Mouse (Mus musculus) hindbrain, embryonic 15.5 days (tissue): ENCODE measurements around the gene Tnfrsf18. TPM values are rescaled to one million over a fixed set of nuclear protein-coding genes. Genes with fewer than 3 reads are reported as not detected.
A peak's percentile ranks its signal among the peaks of the same experiment; 100 is the strongest.

Experiments used
- ATAC-seq: fragments of 200-750 bp; cut with Nextera tagmentation; 2 replicates; pipeline ENCODE4 v1.8.0; 2017; ENCODE audit warnings: low read depth, moderate number of reproducible peaks, moderate TSS enrichment; ENCODE audit not compliant: low FRiP score
- H3K27ac ChIP-seq: fragments of 300-500 bp; sonication (generic); replicated peaks from 2 replicates; pipeline ENCODE4 v1.5.1; 2015; ENCODE audit warnings: mild to moderate bottlenecking, inconsistent platforms
- H3K27me3 ChIP-seq: fragments of 300-500 bp; sonication (generic); 2 replicates; pipeline ENCODE4 v1.6.1; 2015; ENCODE audit warnings: control low read depth, inconsistent platforms
- H3K36me3 ChIP-seq: fragments of 300-500 bp; sonication (generic); 2 replicates; pipeline ENCODE4 v1.6.1; 2015; ENCODE audit warnings: control low read depth, inconsistent platforms
- H3K4me1 ChIP-seq: fragments of 300-500 bp; sonication (generic); replicated peaks from 2 replicates; pipeline ENCODE4 v1.6.1; 2015; ENCODE audit warnings: control low read depth, inconsistent platforms
- H3K4me2 ChIP-seq: fragments of 300-500 bp; sonication (generic); 2 replicates; pipeline ENCODE4 v1.6.1; 2015; ENCODE audit warnings: moderate library complexity, mild to moderate bottlenecking, inconsistent platforms
- H3K4me3 ChIP-seq: fragments of 300-500 bp; sonication (generic); 2 replicates; pipeline ENCODE4 v1.5.1; 2015; ENCODE audit warnings: mild to moderate bottlenecking, inconsistent platforms
- H3K9ac ChIP-seq: fragments of 300-500 bp; sonication (generic); 2 replicates; pipeline ENCODE4 v1.6.1; 2015; ENCODE audit warnings: inconsistent platforms
- H3K9me3 ChIP-seq: fragments of 300-500 bp; sonication (generic); 2 replicates; pipeline ENCODE4 v1.6.1; 2016; ENCODE audit warnings: control low read depth, inconsistent platforms
- WGBS: fragments of 180-500 bp; shearing (Covaris S2); methylation state at CpG from one replicate; pipeline ENCODE4 v1.1.7; 2015; 5-methylcytosine and 5-hydroxymethylcytosine counted together
- polyA plus RNA-seq: library from polyadenylated mRNA; unstranded; fragments of >200 nt; fragmentation: Nextera tagmentation; extraction: Ambion mirVana; gene quantifications from 2 replicates; pipeline ENCODE4 v1.2.1, GENCODE M21; 2015

Gene Tnfrsf18
- 1.9 and 2.1 TPM in 2 replicates for polyA plus RNA-seq

GRCm38 (mm10) chr4:156026013-156026412, at the start of gene Tnfrsf18:
TSS of gene Tnfrsf18 (plus strand) at chr4:156026164.
- H3K27me3 ChIP-seq, result no peaks in the 10 kb centered on the region
- 66% methylated on average over 4 of the region's 4 CpGs for WGBS
- H3K4me2 ChIP-seq, result no peak within 1 kb of the TSS
- no peak within 1 kb of the TSS for H3K27ac ChIP-seq
- peaks cover 20% of the 10 kb centered on the region for H3K36me3 ChIP-seq
- no peaks in the 10 kb centered on the region for H3K9me3 ChIP-seq
- H3K9ac ChIP-seq, result no peak within 1 kb of the TSS
- H3K4me1 ChIP-seq, result peaks cover 11% of the 10 kb centered on the region
- ATAC-seq, result no peak
- H3K4me3 ChIP-seq, result no peak within 1 kb of the TSS

GRCm38 (mm10) chr4:155981436-155982082, 44.4 kb upstream of the Tnfrsf18 start:
- no peaks in the 10 kb centered on the region for H3K9me3 ChIP-seq
- H3K27ac ChIP-seq, result no peak overlapping the region
- H3K27me3 ChIP-seq, result no peaks in the 10 kb centered on the region
- no peak overlapping the region for H3K4me2 ChIP-seq
- no peaks in the 10 kb centered on the region for H3K36me3 ChIP-seq
- ATAC-seq, result no peak
- no peaks in the 10 kb centered on the region for H3K4me1 ChIP-seq
- 84% methylated on average over 12 of the region's 12 CpGs for WGBS
- no peak overlapping the region for H3K4me3 ChIP-seq
- no peak overlapping the region for H3K9ac ChIP-seq

- 9% methylated on average over 2 of the region's 2 CpGs for WGBS
- Histone ChIP-seq H3K9ac (no peak overlapping the region), H3K27ac (no peak overlapping the region), H3K4me2 (no peak overlapping the region), H3K4me1 (no peaks in the 10 kb centered on the region), H3K36me3 (no peaks in the 10 kb centered on the region), H3K9me3 (no peaks in the 10 kb centered on the region), H3K4me3 (no peak overlapping the region), H3K27me3 (no peaks in the 10 kb centered on the region)
- ATAC-seq, result no peak
These were observed 42.2 kb upstream of the Tnfrsf18 start for GRCm38 (mm10) chr4:155983788-155984187.

GRCm38 (mm10) chr4:155991211-155991907, 34.6 kb upstream of the Tnfrsf18 start:
- peak; percentile 13; the same call in 1 of the 2 replicates for ATAC-seq
- Histone ChIP-seq H3K9ac (peak overlapping the region; percentile 79), H3K4me1 (peaks cover 40% of the 10 kb centered on the region), H3K9me3 (no peaks in the 10 kb centered on the region), H3K27ac (peak overlapping the region; percentile 96), H3K36me3 (no peaks in the 10 kb centered on the region), H3K4me3 (peak overlapping the region; percentile 80), H3K4me2 (peak overlapping the region; percentile 98), H3K27me3 (no peaks in the 10 kb centered on the region)
- WGBS, result 87% methylated on average over 22 of the region's 22 CpGs

GRCm38 (mm10) chr4:155991908-155992230, 34.1 kb upstream of the Tnfrsf18 start:
- H3K4me3 ChIP-seq, result peak overlapping the region; percentile 80
- WGBS, result 23% methylated on average over 37 of the region's 37 CpGs
- H3K9ac ChIP-seq, result peak overlapping the region; percentile 79
- peak overlapping the region; percentile 96 for H3K27ac ChIP-seq
- peak overlapping the region; percentile 98 for H3K4me2 ChIP-seq
- no peaks in the 10 kb centered on the region for H3K9me3 ChIP-seq
- H3K27me3 ChIP-seq, result no peaks in the 10 kb centered on the region
- ATAC-seq, result peak; percentile 33
- no peaks in the 10 kb centered on the region for H3K36me3 ChIP-seq
- H3K4me1 ChIP-seq, result peaks cover 40% of the 10 kb centered on the region

- Histone ChIP-seq H3K27me3 (no peaks in the 10 kb centered on the region), H3K4me2 (peak within 1 kb of the TSS; percentile 98), H3K4me1 (peaks cover 40% of the 10 kb centered on the region), H3K9me3 (no peaks in the 10 kb centered on the region), H3K4me3 (peak within 1 kb of the TSS; percentile 80), H3K9ac (peak within 1 kb of the TSS; percentile 79), H3K36me3 (0 out of 2 replicates have a peak, but pooled peaks cover 3% of the 10 kb centered on the region), H3K27ac (peak within 1 kb of the TSS; percentile 96)
- WGBS, result under 1% methylated on average over 99 of the region's 99 CpGs
- ATAC-seq, result peak; percentile 85
These were observed 33.6 kb upstream of the Tnfrsf18 start, which contains the start of the genes B3galt6 and Sdf4 for GRCm38 (mm10) chr4:155992241-155992905. TSS of gene B3galt6 (minus strand) at chr4:155992649. TSS of gene Sdf4 (plus strand) at chr4:155992872.

GRCm38 (mm10) chr4:155992906-155993547, 32.9 kb upstream of the Tnfrsf18 start:
- peaks cover 9% of the 10 kb centered on the region; the same call in 1 of the 2 replicates for H3K36me3 ChIP-seq
- H3K4me3 ChIP-seq, result peak overlapping the region; percentile 80
- under 1% methylated on average over 69 of the region's 70 CpGs for WGBS
- H3K27me3 ChIP-seq, result no peaks in the 10 kb centered on the region
- H3K9me3 ChIP-seq, result no peaks in the 10 kb centered on the region
- peak overlapping the region; percentile 96 for H3K27ac ChIP-seq
- H3K4me2 ChIP-seq, result peak overlapping the region; percentile 80
- peak; percentile 87 for ATAC-seq
- peaks cover 40% of the 10 kb centered on the region for H3K4me1 ChIP-seq
- H3K9ac ChIP-seq, result peak overlapping the region; percentile 77

GRCm38 (mm10) chr4:155993606-155994005, 32.4 kb upstream of the Tnfrsf18 start:
- Histone ChIP-seq H3K27ac (peak overlapping the region; percentile 96), H3K9me3 (no peaks in the 10 kb centered on the region), H3K4me1 (peaks cover 40% of the 10 kb centered on the region), H3K27me3 (no peaks in the 10 kb centered on the region), H3K4me2 (peak overlapping the region; percentile 80), H3K9ac (peak overlapping the region; percentile 77), H3K36me3 (peaks cover 10% of the 10 kb centered on the region), H3K4me3 (peak overlapping the region; percentile 80)
- 6% methylated on average over 15 of the region's 15 CpGs for WGBS
- ATAC-seq, result no peak

- Histone ChIP-seq H3K9me3 (no peaks in the 10 kb centered on the region), H3K9ac (no peak overlapping the region), H3K4me3 (no peak overlapping the region), H3K4me1 (no peaks in the 10 kb centered on the region), H3K27ac (no peak overlapping the region), H3K36me3 (peaks cover 82% of the 10 kb centered on the region), H3K4me2 (no peak overlapping the region), H3K27me3 (no peaks in the 10 kb centered on the region)
- ATAC-seq, result no peak
- WGBS, result 96% methylated on average over 3 of the region's 3 CpGs
These were observed 21.9 kb upstream of the Tnfrsf18 start for GRCm38 (mm10) chr4:156004109-156004508.

- H3K27me3 ChIP-seq, result no peaks in the 10 kb centered on the region
These were observed 17.6 kb upstream of the Tnfrsf18 start for GRCm38 (mm10) chr4:156008369-156008768.

GRCm38 (mm10) chr4:156013637-156014036, 12.3 kb upstream of the Tnfrsf18 start, which contains the start of gene Tnfrsf4:
TSS of gene Tnfrsf4 (plus strand) at chr4:156013843.
- no peaks in the 10 kb centered on the region for H3K27me3 ChIP-seq
- no peak within 1 kb of the TSS for H3K4me3 ChIP-seq
- H3K27ac ChIP-seq, result no peak within 1 kb of the TSS
- H3K4me1 ChIP-seq, result no peaks in the 10 kb centered on the region
- ATAC-seq, result no peak
- WGBS, result 85% methylated on average over 8 of the region's 8 CpGs
- no peaks in the 10 kb centered on the region for H3K9me3 ChIP-seq
- H3K9ac ChIP-seq, result no peak within 1 kb of the TSS
- H3K36me3 ChIP-seq, result peaks cover 27% of the 10 kb centered on the region
- H3K4me2 ChIP-seq, result no peak within 1 kb of the TSS

More at GRCm38 (mm10) chr4:156008369-156008768, 17.6 kb upstream of the Tnfrsf18 start:
- H3K4me2 ChIP-seq, result no peak overlapping the region
- ATAC-seq, result no peak
- H3K9me3 ChIP-seq, result no peaks in the 10 kb centered on the region
- peaks cover 64% of the 10 kb centered on the region for H3K36me3 ChIP-seq
- whole genome bisulfite sequencing, result 96% methylated on average over 4 of the region's 4 CpGs
- no peaks in the 10 kb centered on the region for H3K4me1 ChIP-seq
- no peak overlapping the region for H3K4me3 ChIP-seq
- H3K27ac ChIP-seq, result no peak overlapping the region
- H3K9ac ChIP-seq, result no peak overlapping the region
